Mouse (Mus musculus): ENCODE data around the gene Kcnk5. TPM values are rescaled to one million over a fixed set of nuclear protein-coding genes. Genes with fewer than 3 reads are reported as not detected.

The Kcnk5 gene
- 13.9 and 48.0 TPM in 2 replicates for polyA plus RNA-seq (2012; rRNA removed)

GRCm38 (mm10) chr14:20181466-20181921, at the start of gene Kcnk5:
Kcnk5 (minus strand) TSS chr14:20181809.
- TF ChIP-seq CTCF (IDR thresholded peaks at IDR 0.05; ENCODE audit: extremely low read depth, insufficient read length, insufficient replicate concordance, low read depth, low read length) = no peak
- peak; percentile 98 for TF ChIP-seq POLR2A (IDR thresholded peaks at IDR 0.05; ENCODE audit: low read depth, low read length)
- Histone ChIP-seq H3K27me3 (ENCODE audit: control insufficient read depth, insufficient read depth, low read length) (no peaks in the 10 kb centered on the region), H3K4me1 (ENCODE audit: control insufficient read depth, insufficient read depth, insufficient read length, low read length) (peaks cover 15% of the 10 kb centered on the region; the same call in 1 of the 2 replicates), H3K4me3 (ENCODE audit: low read depth, low read length) (peak within 1 kb of the TSS; percentile 85), H3K36me3 (ENCODE audit: control insufficient read depth, insufficient read depth, low read length) (peaks cover 8% of the 10 kb centered on the region), H3K27ac (ENCODE audit: insufficient read depth, low read depth, low read length) (peak within 1 kb of the TSS; percentile 87)
- under 1% methylated on average over 36 of the region's 36 CpGs for WGBS

DNA sequence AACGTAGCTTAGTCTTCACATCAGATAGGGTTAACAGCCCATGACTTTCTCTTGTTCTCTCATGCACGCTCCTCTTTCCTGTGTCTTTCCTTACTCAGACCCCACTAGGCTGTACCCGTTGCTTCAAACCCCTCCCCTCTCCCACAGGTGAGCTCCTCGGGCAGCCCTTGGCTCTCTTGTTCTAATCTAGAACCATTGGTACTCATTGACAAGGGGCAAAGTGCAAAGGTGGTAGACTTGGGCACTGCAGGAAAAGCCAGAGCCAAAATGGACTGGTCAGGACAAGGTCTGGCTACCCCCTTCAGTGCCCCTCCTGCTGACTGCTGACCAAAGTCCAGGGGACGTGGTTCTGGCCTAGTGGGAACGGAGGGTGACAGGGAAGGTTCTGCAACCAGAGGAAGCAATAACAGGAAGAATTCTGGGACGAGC, 48.5 kb upstream of the Kcnk5 start:
- no peak overlapping the region for H3K4me3 ChIP-seq (ENCODE audit: low read depth, low read length)
- no peaks in the 10 kb centered on the region for H3K27me3 ChIP-seq (ENCODE audit: control insufficient read depth, insufficient read depth, low read length)
- 31% methylated on average over 7 of the region's 7 CpGs for WGBS
- H3K27ac ChIP-seq (ENCODE audit: insufficient read depth, low read depth, low read length) = peak overlapping the region; percentile 99
- no peaks in the 10 kb centered on the region for H3K36me3 ChIP-seq (ENCODE audit: control insufficient read depth, insufficient read depth, low read length)
- peaks cover 58% of the 10 kb centered on the region for H3K4me1 ChIP-seq (ENCODE audit: control insufficient read depth, insufficient read depth, insufficient read length, low read length)
- TF ChIP-seq POLR2A (IDR thresholded peaks at IDR 0.05; ENCODE audit: low read depth, low read length) = peak; percentile 46; the same call in 1 of the 2 replicates
- TF ChIP-seq CTCF (IDR thresholded peaks at IDR 0.05; ENCODE audit: extremely low read depth, insufficient read length, insufficient replicate concordance, low read depth, low read length) = no peak

DNA sequence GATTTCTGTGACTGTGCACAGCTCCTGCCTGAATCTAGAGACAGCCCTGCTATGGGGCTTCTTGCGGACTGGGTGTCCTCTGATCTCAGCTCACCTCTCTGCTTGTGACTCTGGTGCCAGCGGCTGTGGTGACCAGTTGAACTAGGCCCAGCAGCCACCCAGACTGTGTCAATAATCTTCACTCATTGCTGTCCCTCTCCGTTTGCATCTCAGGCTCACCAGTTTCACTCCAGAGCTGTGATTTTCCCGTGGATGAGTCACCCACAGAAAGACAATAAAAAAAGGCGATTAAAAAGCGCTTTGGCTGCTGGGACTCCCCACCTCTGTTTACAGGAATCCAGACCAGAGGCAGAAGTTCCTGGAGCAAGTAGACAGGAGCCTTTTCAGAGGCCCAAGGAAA, 47.8 kb upstream of the Kcnk5 start:
- TF ChIP-seq CTCF (IDR thresholded peaks at IDR 0.05; ENCODE audit: extremely low read depth, insufficient read length, insufficient replicate concordance, low read depth, low read length) = no peak
- no peak for TF ChIP-seq POLR2A (IDR thresholded peaks at IDR 0.05; ENCODE audit: low read depth, low read length)
- peaks cover 62% of the 10 kb centered on the region for H3K4me1 ChIP-seq (ENCODE audit: control insufficient read depth, insufficient read depth, insufficient read length, low read length)
- H3K36me3 ChIP-seq (ENCODE audit: control insufficient read depth, insufficient read depth, low read length) = no peaks in the 10 kb centered on the region
- H3K27ac ChIP-seq (ENCODE audit: insufficient read depth, low read depth, low read length) = peak overlapping the region; percentile 99
- WGBS = 32% methylated on average over 6 of the region's 6 CpGs
- H3K27me3 ChIP-seq (ENCODE audit: control insufficient read depth, insufficient read depth, low read length) = no peaks in the 10 kb centered on the region
- no peak overlapping the region for H3K4me3 ChIP-seq (ENCODE audit: low read depth, low read length)

DNA sequence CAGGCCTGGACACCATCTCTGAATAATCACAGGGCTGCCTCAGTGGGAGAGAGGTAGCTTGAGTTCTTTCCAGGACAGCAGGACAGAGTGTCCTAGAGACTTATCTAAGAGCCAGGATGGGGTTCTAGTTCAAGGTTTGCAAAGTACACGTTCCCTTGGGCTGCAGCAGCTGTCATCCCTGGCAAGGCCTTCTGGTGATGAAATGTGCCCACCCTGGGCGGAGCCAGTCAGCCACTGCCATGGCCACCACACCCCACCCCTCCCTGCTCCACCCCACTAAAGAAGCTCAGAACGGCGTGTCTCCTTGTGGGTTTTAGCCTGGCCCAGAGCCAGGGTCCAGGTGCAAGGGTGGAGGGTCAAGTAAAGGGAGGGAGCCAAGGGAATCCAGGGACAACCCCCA, 46.7 kb upstream of the Kcnk5 start:
- WGBS = 13% methylated on average over 4 of the region's 4 CpGs
- no peaks in the 10 kb centered on the region for H3K27me3 ChIP-seq (ENCODE audit: control insufficient read depth, insufficient read depth, low read length)
- no peaks in the 10 kb centered on the region for H3K36me3 ChIP-seq (ENCODE audit: control insufficient read depth, insufficient read depth, low read length)
- peaks cover 64% of the 10 kb centered on the region for H3K4me1 ChIP-seq (ENCODE audit: control insufficient read depth, insufficient read depth, insufficient read length, low read length)
- H3K27ac ChIP-seq (ENCODE audit: insufficient read depth, low read depth, low read length) = peak overlapping the region; percentile 99
- H3K4me3 ChIP-seq (ENCODE audit: low read depth, low read length) = no peak overlapping the region
- TF ChIP-seq POLR2A (IDR thresholded peaks at IDR 0.05; ENCODE audit: low read depth, low read length) (0 out of 2 replicates have a peak, but pooled peaks have one; percentile 19), CTCF (IDR thresholded peaks at IDR 0.05; ENCODE audit: extremely low read depth, insufficient read length, insufficient replicate concordance, low read depth, low read length) (no peak)

- Histone ChIP-seq H3K27ac (ENCODE audit: insufficient read depth, low read depth, low read length) (peak overlapping the region; percentile 87; the same call in 1 of the 2 replicates), H3K27me3 (ENCODE audit: control insufficient read depth, insufficient read depth, low read length) (no peaks in the 10 kb centered on the region), H3K4me1 (ENCODE audit: control insufficient read depth, insufficient read depth, insufficient read length, low read length) (peaks cover 64% of the 10 kb centered on the region), H3K4me3 (ENCODE audit: low read depth, low read length) (no peak overlapping the region), H3K36me3 (ENCODE audit: control insufficient read depth, insufficient read depth, low read length) (no peaks in the 10 kb centered on the region)
- 21% methylated on average over 2 of the region's 2 CpGs for WGBS
- TF ChIP-seq POLR2A (IDR thresholded peaks at IDR 0.05; ENCODE audit: low read depth, low read length) (no peak), CTCF (IDR thresholded peaks at IDR 0.05; ENCODE audit: extremely low read depth, insufficient read length, insufficient replicate concordance, low read depth, low read length) (no peak)
These were observed 45.4 kb upstream of the Kcnk5 start for GRCm38 (mm10) chr14:20226982-20227381.

GRCm38 (mm10) chr14:20226488-20226887, 44.9 kb upstream of the Kcnk5 start:
- Histone ChIP-seq H3K27ac (ENCODE audit: insufficient read depth, low read depth, low read length) (0 out of 2 replicates have a peak overlapping the region, but pooled peaks have one; percentile 20), H3K4me3 (ENCODE audit: low read depth, low read length) (no peak overlapping the region), H3K4me1 (ENCODE audit: control insufficient read depth, insufficient read depth, insufficient read length, low read length) (peaks cover 63% of the 10 kb centered on the region), H3K36me3 (ENCODE audit: control insufficient read depth, insufficient read depth, low read length) (no peaks in the 10 kb centered on the region), H3K27me3 (ENCODE audit: control insufficient read depth, insufficient read depth, low read length) (no peaks in the 10 kb centered on the region)
- TF ChIP-seq POLR2A (IDR thresholded peaks at IDR 0.05; ENCODE audit: low read depth, low read length) = no peak
- no peak for TF ChIP-seq CTCF (IDR thresholded peaks at IDR 0.05; ENCODE audit: extremely low read depth, insufficient read length, insufficient replicate concordance, low read depth, low read length)
- WGBS = 30% methylated on average over 7 of the region's 7 CpGs

DNA sequence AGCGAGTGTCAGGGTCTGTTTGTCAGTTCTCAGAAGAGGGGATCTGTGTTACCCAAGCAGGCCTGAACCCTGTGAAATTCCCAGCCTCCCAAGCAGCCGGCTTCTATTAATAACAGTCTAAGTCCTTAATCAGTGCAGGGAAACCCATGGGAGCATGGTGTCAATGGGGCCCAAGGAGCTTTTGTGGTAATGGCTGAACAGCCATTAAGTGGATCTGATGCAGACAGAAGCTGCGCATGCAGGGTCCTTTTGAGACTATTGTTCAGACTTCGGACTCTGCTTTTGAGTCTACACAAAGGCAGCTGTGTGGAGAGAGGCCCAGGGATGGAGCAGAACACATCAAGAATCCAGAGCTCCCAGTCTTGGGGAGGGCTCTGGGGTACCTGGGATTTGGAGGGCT, 43.9 kb upstream of the Kcnk5 start:
- Histone ChIP-seq H3K36me3 (ENCODE audit: control insufficient read depth, insufficient read depth, low read length) (no peaks in the 10 kb centered on the region), H3K4me1 (ENCODE audit: control insufficient read depth, insufficient read depth, insufficient read length, low read length) (peaks cover 57% of the 10 kb centered on the region), H3K4me3 (ENCODE audit: low read depth, low read length) (no peak overlapping the region), H3K27ac (ENCODE audit: insufficient read depth, low read depth, low read length) (peak overlapping the region; percentile 95), H3K27me3 (ENCODE audit: control insufficient read depth, insufficient read depth, low read length) (no peaks in the 10 kb centered on the region)
- 56% methylated on average over 4 of the region's 4 CpGs for WGBS
- TF ChIP-seq POLR2A (IDR thresholded peaks at IDR 0.05; ENCODE audit: low read depth, low read length) (no peak), CTCF (IDR thresholded peaks at IDR 0.05; ENCODE audit: extremely low read depth, insufficient read length, insufficient replicate concordance, low read depth, low read length) (no peak)

All from small intestine, adult 2 months (tissue).